Mouse (Mus musculus) small intestine, adult 2 months (tissue): ENCODE measurements around the gene Cyp2e1. TPM values are rescaled to one million over a fixed set of nuclear protein-coding genes. Genes with fewer than 3 reads are reported as not detected.
A peak's percentile ranks its signal among the peaks of the same experiment; 100 is the strongest.

Experiments
- H3K27ac ChIP-seq: fragments of 200-500 bp; 2 replicates; pipeline ENCODE4 v1.5.1; 2012; ENCODE audit warnings: low read depth, low read length, control low read depth, inconsistent platforms; ENCODE audit not compliant: insufficient read depth
- H3K27me3 ChIP-seq: fragments of 200-500 bp; 2 replicates; pipeline ENCODE4 v1.6.1; 2012; ENCODE audit warnings: mild to moderate bottlenecking, moderate library complexity, low read length, inconsistent platforms; ENCODE audit not compliant: control insufficient read depth, insufficient read depth
- H3K36me3 ChIP-seq: fragments of 200-500 bp; 2 replicates; pipeline ENCODE4 v1.6.1; 2012; ENCODE audit warnings: mild to moderate bottlenecking, low read length, control low read depth, inconsistent platforms; ENCODE audit not compliant: control insufficient read depth, insufficient read depth
- H3K4me1 ChIP-seq: fragments of 200-500 bp; 2 replicates; pipeline ENCODE4 v1.6.1; 2012; ENCODE audit warnings: low read length, inconsistent platforms, mixed read lengths; ENCODE audit not compliant: control insufficient read depth, insufficient read depth, insufficient read length
- H3K4me3 ChIP-seq: fragments of 200-500 bp; 2 replicates; pipeline ENCODE4 v1.5.1; 2012; ENCODE audit warnings: low read depth, mild to moderate bottlenecking, control low read depth, inconsistent platforms, low read length, moderate library complexity
- CTCF ChIP-seq: fragments of 200-500 bp; IDR thresholded peaks from 2 replicates; pipeline ENCODE4 v1.5.1; 2012; ENCODE audit warnings: low read depth, mild to moderate bottlenecking, control low read depth, inconsistent platforms, low read length, moderate library complexity, mixed read lengths; ENCODE audit not compliant: insufficient replicate concordance, insufficient read length; ENCODE audit errors: extremely low read depth
- POLR2A ChIP-seq: fragments of 200-500 bp; IDR thresholded peaks from 2 replicates; pipeline ENCODE4 v1.6.1; 2012; ENCODE audit warnings: low read depth, mild to moderate bottlenecking, control low read depth, inconsistent platforms, low read length, moderate library complexity
- WGBS: fragments of 180-500 bp; shearing (Covaris S2); methylation state at CpG from one replicate; pipeline ENCODE4 v1.1.7; 2018; 5-methylcytosine and 5-hydroxymethylcytosine counted together
- polyA plus RNA-seq: library from polyadenylated mRNA; depleted of rRNA; stranded (reverse); fragments of >200 nt; gene quantifications from 2 replicates; pipeline ENCODE4 v1.2.3, GENCODE M21; 2012

The Cyp2e1 gene
- polyA plus RNA-seq, 1 experiment, result 0.09 TPM

GRCm38 (mm10) chr7:140787406-140788052, 24.0 kb downstream of the Cyp2e1 start, which contains the start of gene Syce1:
TSS of gene Syce1 (minus strand) at chr7:140787852.
- H3K4me1 ChIP-seq, result no peaks in the 10 kb centered on the region
- H3K4me3 ChIP-seq, result no peak within 1 kb of the TSS
- H3K27me3 ChIP-seq, result no peaks in the 10 kb centered on the region
- H3K27ac ChIP-seq, result no peak within 1 kb of the TSS
- TF ChIP-seq POLR2A (no peak), CTCF (no peak)
- H3K36me3 ChIP-seq, result no peaks in the 10 kb centered on the region
- WGBS, result 77% methylated on average over 33 of the region's 33 CpGs

DNA sequence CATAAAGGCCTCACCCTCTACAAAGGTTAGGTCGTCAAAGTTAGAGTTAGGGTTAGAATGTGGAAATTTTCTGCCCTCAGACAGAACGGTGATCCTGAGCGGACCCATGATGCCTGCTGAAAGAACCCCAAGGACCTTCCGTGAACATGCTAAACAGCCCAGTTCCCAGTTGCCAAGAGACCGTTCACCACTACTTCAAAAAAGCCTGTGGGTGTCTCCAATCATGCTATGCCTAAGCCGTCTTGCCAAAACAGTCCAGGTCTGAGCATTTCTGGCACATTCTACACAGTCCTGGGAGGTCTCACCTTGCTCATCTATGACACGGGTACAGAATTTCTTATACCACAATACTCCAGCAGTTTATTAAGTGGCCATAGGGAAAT, 24.5 kb downstream of the Cyp2e1 start:
- TF ChIP-seq POLR2A, result no peak
- TF ChIP-seq CTCF, result no peak
- H3K27me3 ChIP-seq, result no peaks in the 10 kb centered on the region
- 82% methylated on average over 7 of the region's 7 CpGs for WGBS

DNA sequence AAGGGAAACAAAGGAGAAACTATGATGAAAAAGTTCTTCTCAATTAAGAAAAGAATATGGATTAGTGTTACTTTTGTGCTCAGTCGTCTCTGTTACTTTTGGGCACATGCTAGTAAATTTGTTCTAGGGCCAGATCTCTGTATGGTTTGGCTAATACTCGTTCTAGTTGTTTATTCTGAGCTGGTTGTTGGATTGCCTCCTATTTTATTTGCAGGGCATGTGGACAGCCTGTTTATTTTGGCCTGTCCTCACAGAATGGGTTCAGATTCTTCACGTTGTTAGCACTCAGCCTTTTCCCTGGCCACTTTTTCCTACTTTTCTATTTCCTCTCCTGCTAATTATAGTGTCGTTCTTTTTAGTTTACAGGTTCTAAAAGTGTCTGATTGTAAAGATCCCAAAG, 30.0 kb downstream of the Cyp2e1 start:
- TF ChIP-seq CTCF (no peak), POLR2A (no peak)
- WGBS, result 43% methylated on average over 4 of the region's 4 CpGs
- H3K4me3 ChIP-seq, result no peak overlapping the region
- H3K27ac ChIP-seq, result no peak overlapping the region
- no peaks in the 10 kb centered on the region for H3K27me3 ChIP-seq
- no peaks in the 10 kb centered on the region for H3K36me3 ChIP-seq
- H3K4me1 ChIP-seq, result no peaks in the 10 kb centered on the region

More for the DNA sequence above, 24.5 kb downstream of the Cyp2e1 start:
- H3K27ac ChIP-seq, result no peak overlapping the region
- H3K4me3 ChIP-seq, result no peak overlapping the region
- H3K36me3 ChIP-seq, result no peaks in the 10 kb centered on the region
- no peaks in the 10 kb centered on the region for H3K4me1 ChIP-seq

GRCm38 (mm10) chr7:140797619-140798018, 34.1 kb downstream of the Cyp2e1 start:
- Histone ChIP-seq H3K27me3 (no peaks in the 10 kb centered on the region; the same call in 1 of the 2 replicates), H3K36me3 (no peaks in the 10 kb centered on the region), H3K4me3 (no peak overlapping the region), H3K4me1 (no peaks in the 10 kb centered on the region), H3K27ac (no peak overlapping the region)
- TF ChIP-seq POLR2A (no peak), CTCF (no peak)
- 68% methylated on average over 3 of the region's 3 CpGs for WGBS

DNA sequence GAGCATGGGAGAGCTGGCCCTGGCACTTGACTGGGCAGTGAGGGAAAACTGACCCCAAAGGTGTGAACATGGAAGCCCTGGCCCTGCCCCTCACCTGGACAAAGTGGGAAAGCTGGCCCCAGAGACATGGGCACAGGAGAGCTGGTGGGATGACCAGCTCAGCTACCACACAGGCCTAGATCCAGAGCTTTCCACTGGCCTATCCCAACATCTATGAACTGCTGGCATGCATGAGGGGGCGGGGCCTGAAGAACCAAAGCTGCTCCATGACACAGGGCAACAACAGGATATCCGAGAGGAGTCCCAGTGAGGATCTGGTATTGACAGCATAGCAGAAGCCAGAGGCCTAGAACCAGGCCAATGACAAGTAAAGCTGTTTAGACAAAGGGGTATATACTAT, 34.7 kb downstream of the Cyp2e1 start:
- Histone ChIP-seq H3K27me3 (no peaks in the 10 kb centered on the region; the same call in 1 of the 2 replicates), H3K4me3 (no peak overlapping the region), H3K27ac (no peak overlapping the region), H3K36me3 (no peaks in the 10 kb centered on the region), H3K4me1 (no peaks in the 10 kb centered on the region)
- WGBS, result 69% methylated on average over 2 of the region's 2 CpGs
- TF ChIP-seq POLR2A, result no peak
- no peak for TF ChIP-seq CTCF

- Histone ChIP-seq H3K4me3 (no peak overlapping the region), H3K4me1 (no peaks in the 10 kb centered on the region), H3K27me3 (no peaks in the 10 kb centered on the region; the same call in 1 of the 2 replicates), H3K36me3 (no peaks in the 10 kb centered on the region), H3K27ac (no peak overlapping the region)
- 65% methylated on average over 6 of the region's 6 CpGs for WGBS
- TF ChIP-seq POLR2A (no peak), CTCF (no peak)
These were observed 39.1 kb downstream of the Cyp2e1 start for GRCm38 (mm10) chr7:140802629-140803028.

DNA sequence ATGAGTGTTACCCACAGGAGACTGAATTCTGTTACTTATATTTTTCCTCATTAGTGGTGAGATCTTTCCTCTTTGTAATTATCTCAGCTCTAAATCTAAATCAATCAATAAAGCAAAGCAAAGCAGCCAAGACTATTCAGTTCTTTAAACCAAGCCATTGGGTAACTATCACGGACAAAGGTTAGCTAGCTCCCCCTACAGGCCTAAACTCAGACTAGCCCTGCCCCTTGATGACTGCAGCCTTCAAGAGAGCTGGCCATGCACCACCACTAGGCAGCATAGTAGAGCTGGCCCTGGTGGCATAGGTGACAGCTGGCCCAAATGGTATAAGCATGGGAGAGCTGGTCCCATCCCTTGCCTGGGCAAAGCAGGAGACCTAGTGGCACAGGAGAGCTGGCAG, 42.2 kb downstream of the Cyp2e1 start:
- 3% methylated on average over 1 of the region's 1 CpGs for WGBS
- TF ChIP-seq POLR2A, result no peak
- TF ChIP-seq CTCF, result peak; percentile 60; the same call in 1 of the 2 replicates
- Histone ChIP-seq H3K27me3 (no peaks in the 10 kb centered on the region), H3K36me3 (no peaks in the 10 kb centered on the region), H3K4me1 (no peaks in the 10 kb centered on the region), H3K27ac (no peak overlapping the region), H3K4me3 (no peak overlapping the region)
